Mouse (Mus musculus): Measurements from ENCODE around the gene Twist2.

GRCm38 (mm10) chr1:91760140-91760986 lies 40.9 kb upstream of the Twist2 start:
- no peak for TF ChIP-seq CTCF (IDR thresholded peaks at IDR 0.05; ENCODE audit: extremely low read depth, insufficient read depth, low read length)
- no peak for TF ChIP-seq POLR2A (IDR thresholded peaks at IDR 0.05; ENCODE audit: extremely low read depth, insufficient read depth, low read length)

Measured in cortical plate, adult 2 months (tissue).